Mouse (Mus musculus) testis, postnatal 14 days (tissue): Measurements from ENCODE around the gene Iqgap3.
A peak's percentile ranks its signal among the peaks of the same experiment; 100 is the strongest.

Experiments
- DNase-seq: peaks from one replicate; pipeline ENCODE4 v3.0.0; 2021; ENCODE audit warnings: low spot score

Iqgap3 gene

DNA sequence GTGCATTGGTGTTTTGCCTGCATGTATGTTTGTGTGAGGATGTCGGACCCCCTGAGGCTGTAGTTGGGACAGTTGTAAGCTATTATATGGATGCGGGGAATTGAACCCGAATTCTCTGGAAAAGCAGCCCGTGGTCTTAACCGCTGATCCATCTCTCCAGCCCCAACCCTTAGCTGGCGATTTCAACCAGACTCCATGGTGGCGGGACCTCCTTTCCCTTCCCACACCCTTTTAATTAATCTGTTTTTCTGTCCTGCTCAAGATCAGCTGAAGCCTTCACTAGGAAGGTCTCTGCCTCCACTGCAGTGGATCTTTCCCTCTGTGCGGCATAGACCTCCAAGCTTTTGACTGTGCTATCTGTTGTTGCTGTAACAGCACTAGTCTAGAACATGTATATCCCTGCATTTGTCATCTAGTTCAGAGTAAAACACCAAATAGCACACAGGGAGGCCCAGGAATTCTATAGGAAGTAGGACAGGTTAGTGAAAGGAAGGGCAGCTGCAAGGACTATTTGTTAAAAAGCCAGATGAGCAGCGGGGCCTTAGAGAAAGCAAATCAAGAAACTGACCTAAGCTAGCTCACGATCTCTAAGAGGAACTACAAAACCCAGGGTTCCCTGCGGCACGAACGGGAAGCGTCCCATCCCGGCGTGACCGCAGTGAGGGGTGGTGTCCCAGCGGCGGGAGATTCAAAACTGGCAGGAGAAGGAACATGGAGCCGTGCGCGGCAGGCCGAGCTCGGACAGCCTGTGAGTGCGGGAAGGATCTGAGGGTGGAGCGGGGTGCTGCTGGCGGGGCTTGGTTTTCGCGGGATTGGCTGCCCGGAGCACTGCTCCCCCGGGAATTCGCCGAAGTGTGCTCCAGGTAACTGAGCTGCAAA lies at the start of gene Iqgap3:
Iqgap3 (plus strand) TSS at position 627 of the 879 bp plus-strand sequence.
- DNase-seq, result peak; percentile 86

DNA sequence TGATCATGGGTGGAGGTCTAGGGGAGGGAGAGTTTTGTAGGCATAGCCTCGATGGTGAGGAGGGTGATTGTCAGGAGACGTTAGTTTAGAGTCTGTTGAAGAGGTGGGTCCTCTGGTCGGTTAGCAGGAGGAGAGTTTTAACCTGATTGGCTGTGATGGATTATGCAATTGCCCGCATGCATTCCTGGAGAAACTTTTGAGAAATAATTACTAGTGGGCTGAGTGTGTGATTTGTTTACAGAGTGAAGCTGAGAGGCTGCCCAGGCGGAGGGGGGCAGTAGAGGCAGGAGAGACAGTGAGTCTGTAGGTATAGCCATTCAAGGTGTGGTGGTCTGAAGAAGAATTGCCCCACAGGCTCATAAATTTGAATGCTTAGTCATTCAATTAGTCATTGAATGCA lies 48.3 kb upstream of the Iqgap3 start:
- DNase-seq, result no peak

DNA sequence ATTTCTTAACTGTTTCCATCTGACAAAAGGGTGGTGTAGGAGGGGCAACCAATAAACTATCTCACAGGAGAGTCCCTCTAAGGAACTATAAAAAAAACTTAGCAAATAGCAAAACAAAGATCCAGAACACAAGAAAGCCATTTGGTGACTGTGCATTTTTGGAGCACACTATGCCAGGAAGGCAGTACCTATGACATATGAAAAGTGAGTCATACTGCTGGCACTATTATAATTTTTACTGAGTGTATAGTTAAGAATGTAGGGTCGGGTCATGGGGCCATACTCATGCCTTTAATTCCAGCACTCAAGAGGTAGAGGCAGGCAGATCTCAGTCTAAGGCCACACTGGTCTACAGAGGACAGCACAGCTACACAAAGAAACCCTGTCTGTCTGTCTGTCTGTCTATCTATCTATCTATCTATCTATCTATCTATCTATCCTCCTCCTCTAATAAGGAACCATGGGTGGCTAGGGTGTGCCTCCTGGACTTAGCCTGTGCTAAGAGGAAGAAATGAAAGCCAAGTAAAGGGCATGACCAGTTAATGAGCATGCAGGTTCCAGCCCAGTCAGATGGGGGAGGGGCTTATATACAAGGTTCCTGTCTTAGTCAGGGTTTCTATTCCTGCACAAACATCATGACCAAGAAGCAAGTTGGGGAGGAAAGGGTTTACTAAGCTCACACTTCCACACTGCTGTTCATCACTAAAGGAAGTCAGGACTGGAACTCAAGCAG lies 46.0 kb upstream of the Iqgap3 start:
- DNase-seq, result no peak

DNA sequence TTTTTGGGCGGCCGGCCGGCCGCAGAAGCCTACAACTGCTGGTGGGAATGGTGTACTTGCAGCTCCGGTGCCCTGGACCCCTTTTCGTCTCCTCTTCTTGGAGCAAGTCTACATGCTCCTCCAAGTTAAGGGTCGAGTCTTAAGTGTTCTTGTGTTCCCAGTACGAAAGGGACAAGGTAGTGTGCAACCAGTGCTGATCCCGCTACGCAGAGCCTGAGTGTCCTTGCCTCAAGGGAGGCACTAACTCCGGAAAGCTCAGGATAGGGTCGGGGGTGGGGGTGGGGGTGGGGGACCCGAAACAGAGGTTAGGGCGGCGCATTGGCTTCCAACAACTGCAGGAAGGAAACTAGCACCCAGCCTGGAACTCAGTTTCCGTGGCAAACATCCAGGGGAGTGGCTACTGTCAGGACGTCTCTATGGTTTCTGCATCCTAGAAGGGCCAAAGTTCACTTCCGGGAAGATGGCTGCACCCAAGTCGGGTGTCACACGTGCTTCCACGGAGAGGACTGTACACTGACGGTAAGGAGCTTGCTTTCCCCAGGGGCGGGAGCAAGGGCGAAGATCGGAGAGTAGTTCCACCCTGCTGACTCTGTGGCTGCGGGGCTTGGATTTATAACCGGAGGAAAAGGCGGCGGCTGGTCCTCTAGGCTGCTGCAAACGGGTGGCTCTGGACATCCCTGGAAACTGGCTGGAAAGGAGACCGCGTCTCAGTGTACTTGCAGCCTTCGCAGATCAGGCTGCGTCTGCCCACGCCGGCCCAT lies 38.9 kb upstream of the Iqgap3 start, which contains the start of gene Gpatch4:
Gpatch4 (plus strand) TSS at position 448 of the 761 bp plus-strand sequence.
- peak; percentile 89 for DNase-seq

DNA sequence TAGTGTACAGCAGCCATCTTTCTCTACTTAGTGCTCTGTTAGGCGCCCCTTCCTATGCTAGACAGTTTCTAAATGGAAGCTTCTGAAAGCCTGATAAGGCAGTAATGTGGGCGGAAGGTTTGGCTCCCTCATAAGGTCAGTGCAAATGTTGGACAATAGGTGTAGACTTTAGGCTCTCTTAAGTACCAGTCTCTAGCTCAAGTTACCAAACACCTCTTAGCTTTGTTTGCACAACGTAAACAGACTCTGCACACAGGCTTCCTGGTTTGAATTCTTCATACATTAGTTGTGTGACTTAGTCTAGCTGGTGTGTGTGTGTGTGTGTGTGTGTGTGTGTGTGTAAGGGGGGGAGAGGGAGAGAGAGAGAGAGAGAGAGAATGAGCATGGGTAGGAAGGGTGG lies 32.2 kb upstream of the Iqgap3 start:
- DNase-seq, result no peak

GRCm38 (mm10) chr3:88057030-88057429 lies 24.7 kb upstream of the Iqgap3 start:
- DNase-seq, result no peak

DNA sequence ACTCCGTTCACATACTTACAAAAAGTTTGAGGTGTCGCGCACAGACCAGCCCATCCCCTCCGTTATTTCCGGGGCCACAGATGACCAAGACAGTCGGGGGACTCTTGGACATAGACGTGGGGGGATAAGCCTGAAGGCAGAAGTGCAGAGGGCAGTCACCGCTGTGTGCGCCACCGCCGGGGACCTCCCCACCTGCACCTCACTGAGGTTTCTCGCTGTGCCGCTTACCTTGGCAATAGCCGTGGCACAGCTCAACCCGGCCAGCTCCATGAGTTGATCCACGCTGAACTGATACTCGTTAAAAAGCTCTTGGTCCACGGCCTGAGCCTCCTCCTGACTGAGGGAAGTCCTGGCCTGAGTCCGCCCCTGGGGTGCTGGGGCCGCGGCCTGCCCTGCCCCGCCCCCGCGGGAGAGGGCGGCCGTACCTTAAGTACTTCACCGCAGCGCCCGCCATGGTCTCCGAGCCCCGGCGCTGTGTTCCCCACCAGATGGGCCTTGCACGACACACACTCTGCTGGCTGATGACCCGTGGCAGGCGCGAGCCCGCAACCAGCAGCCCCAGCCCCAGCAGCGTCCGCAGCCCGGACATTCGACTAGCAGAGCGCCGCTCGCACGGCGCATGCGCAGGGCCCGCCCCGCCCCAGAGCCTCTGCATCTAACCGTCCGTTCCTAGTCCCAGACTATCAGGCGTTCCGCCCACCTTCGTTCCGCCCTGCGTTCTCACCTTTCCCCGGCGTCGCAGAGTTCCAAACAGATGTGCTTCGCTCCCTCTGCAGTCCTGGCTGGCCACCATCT lies 23.7 kb upstream of the Iqgap3 start, which contains the start of gene Naxe:
Naxe (minus strand) TSS at position 594 of the 795 bp plus-strand sequence.
- DNase-seq, result peak; percentile 91

- no peak for DNase-seq
These were observed 13.4 kb upstream of the Iqgap3 start for GRCm38 (mm10) chr3:88068386-88068785.

- peak; percentile 79 for DNase-seq
These were observed 10.0 kb upstream of the Iqgap3 start for GRCm38 (mm10) chr3:88071783-88072182.

DNA sequence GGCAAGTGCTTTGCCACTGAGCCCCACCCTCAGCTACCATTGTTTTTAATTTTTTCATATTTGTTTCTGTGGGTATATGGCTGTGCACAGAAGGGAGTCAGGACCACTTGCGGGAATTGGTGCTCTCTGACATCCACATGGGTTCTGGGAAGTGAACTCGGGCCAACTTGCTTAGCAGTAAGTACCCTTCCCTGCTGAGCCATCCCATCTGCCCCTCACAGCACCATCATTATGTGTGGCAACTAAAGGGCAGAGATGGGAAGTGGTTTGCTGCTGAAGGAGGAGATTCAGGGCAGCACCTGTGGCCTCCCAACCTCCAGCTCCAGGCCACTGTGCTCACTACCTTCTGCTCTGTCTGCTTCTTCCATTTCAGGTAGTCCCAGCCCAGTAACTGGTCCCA lies 8.1 kb upstream of the Iqgap3 start:
- no peak for DNase-seq

DNA sequence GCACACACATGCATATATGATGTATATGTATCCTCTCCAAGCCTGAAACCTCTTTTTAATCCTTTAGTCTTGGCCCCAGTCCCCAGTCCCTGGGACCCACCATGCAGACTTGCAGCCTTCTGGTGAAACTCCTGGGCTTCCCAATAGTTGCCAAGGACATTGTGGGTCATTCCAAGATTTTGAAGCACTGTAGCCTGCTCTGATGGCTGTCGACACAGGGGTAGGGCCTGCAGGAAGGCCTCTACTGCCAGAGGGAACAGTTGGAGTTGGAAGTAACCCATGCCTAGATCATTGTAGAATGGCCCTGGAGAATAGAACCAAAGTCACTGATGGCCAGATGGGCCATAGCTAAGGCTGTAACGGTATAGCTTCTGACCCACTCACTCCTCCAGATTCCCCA lies 7.4 kb upstream of the Iqgap3 start:
- DNase-seq, result no peak

DNA sequence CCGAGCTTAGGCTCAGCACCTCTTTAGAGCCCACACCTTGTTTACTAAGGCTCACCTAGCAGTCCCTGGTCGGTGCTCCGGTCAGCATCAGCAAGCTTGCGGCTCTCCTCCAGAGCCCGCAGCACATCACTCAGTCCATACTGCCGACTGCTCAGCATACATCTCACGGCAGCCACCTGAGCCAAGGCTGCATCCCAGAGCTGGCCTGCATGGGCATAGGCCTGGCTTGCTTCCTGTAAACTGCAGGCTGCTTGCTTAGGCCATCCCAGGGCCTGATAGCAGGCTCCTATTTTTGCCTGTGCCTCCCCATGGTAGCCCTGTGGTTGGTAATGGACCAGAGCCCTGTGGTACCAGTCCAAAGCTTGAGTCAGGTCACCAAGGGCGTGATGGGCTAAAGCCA lies 7.0 kb upstream of the Iqgap3 start:
- DNase-seq, result no peak

DNA sequence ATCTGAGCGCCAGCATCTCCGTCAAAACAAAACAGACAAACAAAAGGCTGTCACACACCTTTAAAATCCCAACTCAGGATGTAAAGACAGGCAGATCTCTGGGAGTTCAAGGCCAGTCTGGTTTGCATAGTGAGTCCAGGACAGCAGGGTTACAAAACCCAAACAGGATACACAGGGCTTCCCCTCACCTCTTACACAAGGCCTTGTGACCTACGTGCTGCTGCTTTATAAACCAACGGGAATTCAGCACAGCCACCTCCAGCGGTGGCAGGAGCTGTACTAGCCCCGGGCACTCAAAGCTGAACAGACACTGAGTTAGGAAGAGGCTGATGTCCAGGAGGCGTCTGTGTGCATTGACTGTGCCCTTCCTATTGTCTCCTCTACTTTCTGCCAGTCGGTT lies 4.3 kb upstream of the Iqgap3 start:
- DNase-seq, result no peak

GRCm38 (mm10) chr3:88078204-88078603 lies 3.6 kb upstream of the Iqgap3 start, which contains the start of gene Ttc24:
Ttc24 (minus strand) TSS chr3:88078304.
- DNase-seq, result no peak

GRCm38 (mm10) chr3:88082224-88082618 lies 450 bp downstream of the Iqgap3 start:
- peak; percentile 80 for DNase-seq

DNA sequence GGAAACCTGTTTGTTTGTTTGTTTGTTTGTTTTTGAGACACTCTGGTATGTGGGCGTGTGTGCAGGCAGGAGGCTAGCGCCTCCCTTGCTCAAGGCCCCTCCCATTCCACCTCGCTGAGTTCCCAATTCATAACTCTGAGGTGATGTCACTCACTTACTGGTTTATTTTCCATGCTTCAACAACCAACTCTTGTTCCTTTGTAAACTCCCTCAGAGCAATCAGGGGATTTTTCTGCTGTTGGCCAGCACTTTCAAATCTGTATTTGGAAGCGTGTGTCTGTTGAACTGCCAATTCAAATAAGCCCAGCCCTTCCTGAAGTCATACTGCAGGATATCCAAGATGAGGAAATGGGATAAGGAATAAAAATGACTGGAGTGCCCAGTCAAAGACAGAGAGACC lies 892 bp downstream of the Iqgap3 start:
- no peak for DNase-seq

- no peak for DNase-seq
These were observed 2.2 kb downstream of the Iqgap3 start for GRCm38 (mm10) chr3:88084001-88084400.

DNA sequence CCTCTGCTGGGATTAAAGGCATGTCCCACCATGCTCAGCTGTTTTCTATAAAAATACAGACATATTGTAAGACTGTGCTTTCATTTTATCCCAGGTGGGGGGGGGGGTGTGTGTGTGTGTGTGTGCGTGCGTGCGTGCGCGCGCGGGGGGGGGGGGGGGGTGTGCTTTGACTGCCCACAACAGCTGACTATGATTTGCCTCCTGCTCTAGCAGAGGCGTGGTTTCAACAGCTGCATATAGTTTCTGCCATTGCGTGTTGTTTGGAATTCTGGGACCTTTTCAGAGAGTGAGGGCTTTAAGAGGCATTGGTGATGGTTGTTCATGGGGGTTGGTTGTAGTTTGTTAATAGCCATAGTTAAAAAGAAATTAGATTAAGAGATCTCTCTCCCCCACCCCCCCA lies 3.7 kb downstream of the Iqgap3 start:
- no peak for DNase-seq

GRCm38 (mm10) chr3:88087688-88088087 lies 5.9 kb downstream of the Iqgap3 start:
- no peak for DNase-seq

GRCm38 (mm10) chr3:88090106-88090505 lies 8.3 kb downstream of the Iqgap3 start:
- DNase-seq, result no peak

- no peak for DNase-seq
These were observed 8.8 kb downstream of the Iqgap3 start for GRCm38 (mm10) chr3:88090616-88091015.
